Mouse (Mus musculus): ENCODE results near the gene Siva1.

DNA sequence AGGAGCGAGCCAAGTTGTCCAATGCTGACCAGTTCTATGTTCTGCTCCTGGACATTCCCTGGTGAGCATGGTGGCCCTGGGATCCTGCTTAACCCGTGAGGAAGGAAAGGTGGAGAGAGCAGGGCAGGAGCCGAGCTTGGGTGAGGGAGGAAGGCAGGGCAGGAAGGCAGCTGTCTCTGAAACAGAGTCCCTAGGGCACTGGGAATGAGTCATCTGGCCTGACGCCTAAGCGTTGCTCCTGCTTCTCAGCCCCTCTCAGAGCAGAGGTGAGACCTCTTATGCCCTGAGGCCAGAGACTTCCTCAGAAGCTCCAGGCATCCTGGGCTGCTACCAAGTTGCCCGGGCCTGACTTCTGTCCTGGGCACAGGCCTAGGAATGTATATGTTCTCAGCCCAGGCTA lies 37.5 kb upstream of the Siva1 start:
- TF ChIP-seq CTCF (IDR thresholded peaks at IDR 0.05; ENCODE audit: low read depth) (no peak), EP300 (IDR thresholded peaks at IDR 0.05; ENCODE audit: low read depth) (no peak)

All from heart, postnatal 0 days (tissue).